Mouse (Mus musculus): ENCODE data around the gene Fbxw27. TPM values are rescaled to one million over a fixed set of nuclear protein-coding genes. Genes with fewer than 3 reads are reported as not detected.

Gene Fbxw27
- not detected in 2 replicates for polyA plus RNA-seq (2012; ENCODE audit: low replicate concordance)

GRCm38 (mm10) chr9:109790570-109790969, at the start of gene Fbxw27:
TSS of gene Fbxw27 (minus strand) at chr9:109790670.

GRCm38 (mm10) chr9:109832391-109833087, 42.1 kb upstream of the Fbxw27 start, which contains the start of gene Nme6:
TSS of gene Nme6 (plus strand) at chr9:109832749.

GRCm38 (mm10) chr9:109811980-109812379, 21.5 kb upstream of the Fbxw27 start, which contains the start of gene Spink8:
TSS of gene Spink8 (plus strand) at chr9:109812280.

GRCm38 (mm10) chr9:109745989-109746388, 44.5 kb downstream of the Fbxw27 start, which contains the start of gene Fbxw26:
TSS of gene Fbxw26 (minus strand) at chr9:109746089.

Other genes starting within 250 kb of the Fbxw27 start
- not detected in 2 replicates for gene Fbxw15, start 222.4 kb downstream of the Fbxw27 start, polyA plus RNA-seq (2012; ENCODE audit: low replicate concordance)
- gene Fbxw24, start 164.6 kb downstream of the Fbxw27 start, polyA plus RNA-seq (2012; ENCODE audit: low replicate concordance) = not detected in 2 replicates
- gene Fbxw25, start 126.0 kb downstream of the Fbxw27 start, polyA plus RNA-seq (2012; ENCODE audit: low replicate concordance) = not detected in 2 replicates
- not detected in 2 replicates for gene Fbxw18, start 88.0 kb downstream of the Fbxw27 start, polyA plus RNA-seq (2012; ENCODE audit: low replicate concordance)
- not detected in 2 replicates for gene Fbxw26, start 44.6 kb downstream of the Fbxw27 start, polyA plus RNA-seq (2012; ENCODE audit: low replicate concordance)
- gene Spink8, start 21.6 kb upstream of the Fbxw27 start, polyA plus RNA-seq (2012; ENCODE audit: low replicate concordance) = not detected in 2 replicates
- 1.7 and 6.1 TPM in 2 replicates for gene Nme6, start 42.1 kb upstream of the Fbxw27 start, polyA plus RNA-seq (2012; ENCODE audit: low replicate concordance)
- gene Camp, start 58.9 kb upstream of the Fbxw27 start, polyA plus RNA-seq (2012; ENCODE audit: low replicate concordance) = 16.6 and 70.8 TPM in 2 replicates
- gene Cdc25a, start 84.9 kb upstream of the Fbxw27 start, polyA plus RNA-seq (2012; ENCODE audit: low replicate concordance) = 15.7 and 37.0 TPM in 2 replicates
- 141 and 232 TPM in 2 replicates for gene Map4, start 140.8 kb upstream of the Fbxw27 start, polyA plus RNA-seq (2012; ENCODE audit: low replicate concordance)